Comparison of ENCODE assay signal across 9 mouse cellular contexts in the genomic region with DNA sequence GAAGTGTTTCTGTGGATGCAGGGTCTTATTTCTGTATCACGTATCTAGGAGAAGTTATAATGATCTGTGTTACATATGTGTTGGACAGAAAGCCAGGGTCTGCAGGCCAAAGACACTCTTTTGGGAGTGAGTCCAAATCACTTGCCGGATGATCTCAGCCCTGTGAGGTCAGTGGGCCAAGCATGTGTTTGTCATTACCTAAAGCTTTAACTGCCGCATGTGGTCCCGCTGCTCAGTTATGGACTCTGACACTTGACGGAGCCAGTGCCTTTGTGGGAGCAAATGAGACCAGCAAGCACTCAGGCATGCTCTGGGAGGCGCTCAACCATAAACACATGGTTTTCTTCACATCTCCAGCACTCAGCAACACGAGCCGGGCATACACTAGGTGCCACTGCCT. TPM values are rescaled to one million over a fixed set of nuclear protein-coding genes. Genes with fewer than 3 reads are reported as not detected.
DNase-seq lines count a peak whose midpoint lies in the region; ATAC-seq and TF ChIP-seq lines count a peak whose summit lies in the region.
"Had no signal": no experiment of that assay in that cellular context is flagged by ENCODE, and none has a peak within 500 bp of the region (broad histone marks: within the 10 kb centered on the region; RNA-seq: fewer than 3 reads in every experiment).

No protein-coding gene starts in this region.

- H3K9ac ChIP-seq in forebrain, embryonic 13.5 days = no peak overlapping the region
- no peak overlapping the region for H3K9ac ChIP-seq in neural tube, embryonic 15.5 days (replicated peaks)
- H3K9ac ChIP-seq in kidney, postnatal 0 days (ENCODE audit: low read depth, low read length) = no peak overlapping the region
- H3K9ac ChIP-seq: midbrain, embryonic 12.5 days had no signal

- H3K27ac ChIP-seq in forebrain, embryonic 10.5 days = no peak overlapping the region
- H3K27ac ChIP-seq in forebrain, embryonic 13.5 days = no peak overlapping the region
- H3K27ac ChIP-seq in neural tube, embryonic 15.5 days (replicated peaks) = no peak overlapping the region
- H3K27ac ChIP-seq in kidney, postnatal 0 days = no peak overlapping the region
- H3K27ac ChIP-seq: midbrain, embryonic 12.5 days had no signal

- no peak overlapping the region for H3K4me3 ChIP-seq in forebrain, embryonic 10.5 days
- no peak overlapping the region for H3K4me3 ChIP-seq in forebrain, embryonic 13.5 days
- H3K4me3 ChIP-seq in neural tube, embryonic 15.5 days (replicated peaks) = no peak overlapping the region
- no peak overlapping the region for H3K4me3 ChIP-seq in kidney, postnatal 0 days (replicated peaks; ENCODE audit: low read depth, low read length)
- H3K4me3 ChIP-seq: midbrain, embryonic 12.5 days had no signal

- ATAC-seq in forebrain, embryonic 13.5 days = no peak
- ATAC-seq in neural tube, embryonic 15.5 days (ENCODE audit: low FRiP score) = no peak; the same call in 1 of the 2 replicates
- peak; percentile 87 for ATAC-seq in kidney, postnatal 0 days (replicated peaks; ENCODE audit: low FRiP score, low read depth)

- peak; percentile 5; the same call in 1 of the 2 replicates for TF ChIP-seq CTCF in kidney, postnatal 0 days (IDR thresholded peaks at IDR 0.05; ENCODE audit: low read depth)

- H3K9me3 ChIP-seq in forebrain, embryonic 10.5 days = no peaks in the 10 kb centered on the region
- no peaks in the 10 kb centered on the region for H3K9me3 ChIP-seq in forebrain, embryonic 13.5 days (replicated peaks)
- H3K9me3 ChIP-seq in neural tube, embryonic 15.5 days (replicated peaks) = no peaks in the 10 kb centered on the region
- H3K9me3 ChIP-seq in kidney, postnatal 0 days (replicated peaks; ENCODE audit: low read length) = no peaks in the 10 kb centered on the region
- H3K9me3 ChIP-seq: midbrain, embryonic 12.5 days had no signal

- intact Hi-C loops in left cerebral cortex, postnatal 36 days (cut with DNase I) = no loop called here
- intact Hi-C loops in left cerebral cortex, postnatal 10 days (cut with DNase I) = no loop called here

- peaks cover 12% of the 10 kb centered on the region for H3K4me1 ChIP-seq in forebrain, embryonic 10.5 days
- H3K4me1 ChIP-seq in forebrain, embryonic 13.5 days = no peaks in the 10 kb centered on the region
- H3K4me1 ChIP-seq in neural tube, embryonic 15.5 days = peaks cover 4% of the 10 kb centered on the region
- 0 out of 2 replicates have a peak, but pooled peaks cover 3% of the 10 kb centered on the region for H3K4me1 ChIP-seq in kidney, postnatal 0 days (replicated peaks; ENCODE audit: insufficient read depth, low read length)
- H3K4me1 ChIP-seq: midbrain, embryonic 12.5 days had no signal

- 56% methylated on average over 8 of the region's 8 CpGs for WGBS in forebrain, embryonic 10.5 days
- 53% methylated on average over 8 of the region's 8 CpGs for WGBS in forebrain, embryonic 13.5 days
- WGBS in neural tube, embryonic 15.5 days = 72% methylated on average over 8 of the region's 8 CpGs
- 27% methylated on average over 8 of the region's 8 CpGs for WGBS in kidney, postnatal 0 days

- H3K27me3 ChIP-seq in forebrain, embryonic 10.5 days (ENCODE audit: poor library complexity, severe bottlenecking) = no peaks in the 10 kb centered on the region
- no peaks in the 10 kb centered on the region for H3K27me3 ChIP-seq in forebrain, embryonic 13.5 days
- no peaks in the 10 kb centered on the region for H3K27me3 ChIP-seq in neural tube, embryonic 15.5 days (replicated peaks)
- no peaks in the 10 kb centered on the region for H3K27me3 ChIP-seq in kidney, postnatal 0 days (ENCODE audit: insufficient read depth, low read length)
- H3K27me3 ChIP-seq: midbrain, embryonic 12.5 days had no signal

- no peak overlapping the region for H3K4me2 ChIP-seq in forebrain, embryonic 13.5 days
- no peak overlapping the region for H3K4me2 ChIP-seq in neural tube, embryonic 15.5 days
- no peak overlapping the region for H3K4me2 ChIP-seq in kidney, postnatal 0 days (ENCODE audit: low read length)
- H3K4me2 ChIP-seq: midbrain, embryonic 12.5 days had no signal

- H3K36me3 ChIP-seq in forebrain, embryonic 10.5 days (replicated peaks) = no peaks in the 10 kb centered on the region
- H3K36me3 ChIP-seq in forebrain, embryonic 13.5 days (ENCODE audit: poor library complexity, severe bottlenecking) = no peaks in the 10 kb centered on the region
- no peaks in the 10 kb centered on the region for H3K36me3 ChIP-seq in neural tube, embryonic 15.5 days
- H3K36me3 ChIP-seq in kidney, postnatal 0 days (ENCODE audit: insufficient read depth, low read length) = no peaks in the 10 kb centered on the region
- H3K36me3 ChIP-seq: midbrain, embryonic 12.5 days had no signal

- DNase-seq in forebrain, embryonic 10.5 days (ENCODE audit: extremely low spot score, low spot score) = peak; percentile 35
- DNase-seq in neural tube, embryonic 10.5 days (ENCODE audit: extremely low spot score, low spot score) = peak; percentile 68
- DNase-seq in kidney, postnatal 0 days (ENCODE audit: low spot score) = peak; percentile 61
- DNase-seq in testis, postnatal 10 days (ENCODE audit: low spot score) = no peak
- no peak for DNase-seq in left cerebral cortex, postnatal 36 days (ENCODE audit: low spot score in 2 of 2)
- DNase-seq in left cerebral cortex, postnatal 10 days (ENCODE audit: extremely low spot score in 1 of 2, low spot score in 2 of 2) = no peak

RNA-seq across cellular contexts. Expression of gene Dgki, which starts 45.8 kb away (rescaled TPM):
- 0.38 and 1.0 TPM in 2 replicates for polyA plus RNA-seq in forebrain, embryonic 10.5 days (2016; fragmentation: Nextera tagmentation; extraction: Ambion mirVana)
- 3.8 and 4.3 TPM in 2 replicates for polyA plus RNA-seq in forebrain, embryonic 13.5 days (2015; fragmentation: Nextera tagmentation; extraction: Ambion mirVana)
- polyA plus RNA-seq in neural tube, embryonic 15.5 days (2015; fragmentation: Nextera tagmentation; extraction: Ambion mirVana) = 6.5 and 7.1 TPM in 2 replicates
- 0.76 and 0.85 TPM in 2 replicates for polyA plus RNA-seq in kidney, postnatal 0 days (2015; fragmentation: Nextera tagmentation; extraction: Ambion mirVana)
- total RNA-seq in left cerebral cortex, postnatal 36 days (2021) = 10 to 100 TPM; 80.5 to 92.6 TPM
- total RNA-seq in left cerebral cortex, postnatal 10 days (2021) = 10 to 100 TPM; 60.3 to 63.2 TPM

Comparison
In these comparisons a context has a peak if more than half of its experiments do, and no peak if none do; other contexts are left out.
1. DNase-seq: peak in forebrain, embryonic 10.5 days (single experiment), neural tube, embryonic 10.5 days (single experiment) and kidney, postnatal 0 days (single experiment); none in testis, postnatal 10 days (single experiment), left cerebral cortex, postnatal 36 days (0 of 2) and left cerebral cortex, postnatal 10 days (0 of 2).